9 mouse cellular contexts compared by ENCODE assay signal in genomic region chr5:148508901-148509604, GRCm38 (mm10). TPM values are rescaled to one million over a fixed set of nuclear protein-coding genes. Genes with fewer than 3 reads are reported as not detected.
A peak's percentile ranks its signal among the peaks of the same experiment; 100 is the strongest.
DNase-seq lines count a peak whose midpoint lies in the region; ATAC-seq and TF ChIP-seq lines count a peak whose summit lies in the region.
"Had no signal": no experiment of that assay in that cellular context is flagged by ENCODE, and none has a peak within 500 bp of the region (broad histone marks: within the 10 kb centered on the region; RNA-seq: fewer than 3 reads in every experiment).

No protein-coding gene starts in this region.

- DNase-seq in right cerebral cortex, postnatal 25 days: peak; percentile 24
- DNase-seq in right cerebral cortex, adult 18-20 months: no peak
- peak; percentile 62 for DNase-seq in lung, postnatal 14 days
- no peak for DNase-seq in thymus, postnatal 4 days
- DNase-seq in hindbrain, postnatal 0 days (ENCODE audit: low spot score): no peak
- DNase-seq in thymus, adult 18-20 months: no peak

- H3K4me1 ChIP-seq in cortical plate, adult 2 months (ENCODE audit: control insufficient read depth, insufficient read depth, low read length): peaks cover 13% of the 10 kb centered on the region
- H3K4me1 ChIP-seq in stomach, embryonic 16.5 days (ENCODE audit: control insufficient read depth, insufficient read depth, low read length): peaks cover 23% of the 10 kb centered on the region
- H3K4me1 ChIP-seq in hindbrain, postnatal 0 days (ENCODE audit: insufficient read depth, low read length): no peaks in the 10 kb centered on the region
- H3K4me1 ChIP-seq: neural tube, embryonic 12.5 days had no signal

- no peaks in the 10 kb centered on the region for H3K27me3 ChIP-seq in stomach, embryonic 16.5 days (ENCODE audit: control insufficient read depth, insufficient read depth, low read length)
- no peaks in the 10 kb centered on the region for H3K27me3 ChIP-seq in hindbrain, postnatal 0 days (ENCODE audit: insufficient read depth, low read length)
- H3K27me3 ChIP-seq: neural tube, embryonic 12.5 days had no signal

- no peak overlapping the region for H3K4me2 ChIP-seq in stomach, embryonic 16.5 days (ENCODE audit: low read depth, low read length)
- H3K4me2 ChIP-seq in hindbrain, postnatal 0 days (ENCODE audit: low read depth, low read length): no peak overlapping the region
- H3K4me2 ChIP-seq: neural tube, embryonic 12.5 days had no signal

- H3K27ac ChIP-seq in cortical plate, adult 2 months (ENCODE audit: insufficient read depth, low read length): peak overlapping the region; percentile 80; the same call in 1 of the 2 replicates
- peak overlapping the region; percentile 27; the same call in 1 of the 2 replicates for H3K27ac ChIP-seq in stomach, embryonic 16.5 days (ENCODE audit: low read length)
- no peak overlapping the region for H3K27ac ChIP-seq in hindbrain, postnatal 0 days
- H3K27ac ChIP-seq: neural tube, embryonic 12.5 days had no signal

- ATAC-seq in stomach, embryonic 16.5 days (ENCODE audit: insufficient read depth, low FRiP score): no peak
- no peak for ATAC-seq in hindbrain, postnatal 0 days

- WGBS in stomach, embryonic 16.5 days: 66% methylated on average over 11 of the region's 11 CpGs
- 77% methylated on average over 11 of the region's 11 CpGs for WGBS in hindbrain, postnatal 0 days

- H3K4me3 ChIP-seq in cortical plate, adult 2 months (ENCODE audit: insufficient read depth, low read length): no peak overlapping the region
- H3K4me3 ChIP-seq in stomach, embryonic 16.5 days (replicated peaks; ENCODE audit: low read length): no peak overlapping the region
- H3K4me3 ChIP-seq in hindbrain, postnatal 0 days (ENCODE audit: low read length): no peak overlapping the region
- H3K4me3 ChIP-seq: neural tube, embryonic 12.5 days had no signal

- no peak for TF ChIP-seq CTCF in cortical plate, adult 2 months (IDR thresholded peaks at IDR 0.05; ENCODE audit: extremely low read depth, insufficient read depth, low read length)
- no peak for TF ChIP-seq CTCF in hindbrain, postnatal 0 days (IDR thresholded peaks at IDR 0.05; ENCODE audit: low read depth)

- H3K9ac ChIP-seq in stomach, embryonic 16.5 days (ENCODE audit: low read length): no peak overlapping the region
- H3K9ac ChIP-seq in hindbrain, postnatal 0 days (replicated peaks; ENCODE audit: low read length): no peak overlapping the region
- H3K9ac ChIP-seq: neural tube, embryonic 12.5 days had no signal

- no peak for TF ChIP-seq POLR2A in cortical plate, adult 2 months (IDR thresholded peaks at IDR 0.05; ENCODE audit: extremely low read depth, insufficient read depth, low read length)

- peaks cover 15% of the 10 kb centered on the region for H3K36me3 ChIP-seq in stomach, embryonic 16.5 days (ENCODE audit: control insufficient read depth, insufficient read depth, low read length)
- peaks cover 40% of the 10 kb centered on the region; the same call in 1 of the 2 replicates for H3K36me3 ChIP-seq in hindbrain, postnatal 0 days (ENCODE audit: insufficient read depth, low read length)

- no peaks in the 10 kb centered on the region for H3K9me3 ChIP-seq in stomach, embryonic 16.5 days (replicated peaks; ENCODE audit: control insufficient read depth, low read length)
- no peaks in the 10 kb centered on the region for H3K9me3 ChIP-seq in hindbrain, postnatal 0 days (ENCODE audit: low read length)
- H3K9me3 ChIP-seq: neural tube, embryonic 12.5 days had no signal

RNA-seq across cellular contexts. Expression of gene Ubl3, which starts 43.5 kb away (rescaled TPM):
- polyA plus RNA-seq in cortical plate, adult 2 months (2012; rRNA removed): 129 and 139 TPM in 2 replicates
- 36.3 and 41.0 TPM in 2 replicates for polyA plus RNA-seq in stomach, embryonic 16.5 days (2015; fragmentation: Nextera tagmentation; extraction: Ambion mirVana)
- 155 and 157 TPM in 2 replicates for total RNA-seq in hindbrain, postnatal 0 days (2014; rRNA removed)
- polyA plus RNA-seq in hindbrain, postnatal 0 days (2015; fragmentation: Nextera tagmentation; extraction: Ambion mirVana): 108 and 115 TPM in 2 replicates

Comparison
In these comparisons a context has a peak if more than half of its experiments do, and no peak if none do; other contexts are left out.
1. DNase-seq: peak in right cerebral cortex, postnatal 25 days (single experiment) and lung, postnatal 14 days (single experiment); none in right cerebral cortex, adult 18-20 months (single experiment), thymus, postnatal 4 days (single experiment), hindbrain, postnatal 0 days (single experiment) and thymus, adult 18-20 months (0 of 2).